12 mouse cellular contexts compared by ENCODE assay signal in genomic region chr4:91080620-91081441, GRCm38 (mm10).
DNase-seq lines count a peak whose midpoint lies in the region; ATAC-seq and TF ChIP-seq lines count a peak whose summit lies in the region.
"Had no signal": no experiment of that assay in that cellular context is flagged by ENCODE, and none has a peak within 500 bp of the region (broad histone marks: within the 10 kb centered on the region; RNA-seq: fewer than 3 reads in every experiment).

No protein-coding gene starts in this region.

- no peak for TF ChIP-seq CTCF in brain, embryonic 14.5 days (IDR thresholded peaks at IDR 0.05; ENCODE audit: borderline replicate concordance, extremely low read depth, insufficient read depth, insufficient read length)

- H3K27me3 ChIP-seq in embryonic facial prominence, embryonic 13.5 days: no peaks in the 10 kb centered on the region
- H3K27me3 ChIP-seq in hindbrain, embryonic 12.5 days: no peaks in the 10 kb centered on the region
- no peaks in the 10 kb centered on the region for H3K27me3 ChIP-seq in midbrain, embryonic 14.5 days (ENCODE audit: control insufficient read depth, insufficient read depth, low read length)
- no peaks in the 10 kb centered on the region for H3K27me3 ChIP-seq in liver, embryonic 12.5 days (replicated peaks)

- WGBS in embryonic facial prominence, embryonic 13.5 days: 14% methylated on average over 10 of the region's 10 CpGs
- 21% methylated on average over 10 of the region's 10 CpGs for WGBS in hindbrain, embryonic 12.5 days
- whole genome bisulfite sequencing in midbrain, embryonic 14.5 days: 27% methylated on average over 10 of the region's 10 CpGs
- 35% methylated on average over 10 of the region's 10 CpGs for WGBS in liver, embryonic 12.5 days (ENCODE audit: insufficient replicate concordance)

- H3K27ac ChIP-seq in embryonic facial prominence, embryonic 13.5 days: no peak overlapping the region
- H3K27ac ChIP-seq in hindbrain, embryonic 12.5 days: no peak overlapping the region
- H3K27ac ChIP-seq in midbrain, embryonic 14.5 days (replicated peaks; ENCODE audit: low read depth, low read length): no peak overlapping the region
- H3K27ac ChIP-seq in liver, embryonic 12.5 days: no peak overlapping the region
- H3K27ac ChIP-seq: liver, embryonic 14.5 days had no signal

- intact Hi-C loops in heart, postnatal 14 days (cut with DNase I): loop anchor here (10.0 kb wide), 1 partner anchor 294 kb away; no protein-coding TSS in a partner anchor

- H3K9ac ChIP-seq in embryonic facial prominence, embryonic 13.5 days: no peak overlapping the region
- no peak overlapping the region for H3K9ac ChIP-seq in hindbrain, embryonic 12.5 days
- H3K9ac ChIP-seq in midbrain, embryonic 14.5 days (replicated peaks; ENCODE audit: low read length): no peak overlapping the region
- H3K9ac ChIP-seq in liver, embryonic 12.5 days: no peak overlapping the region
- H3K9ac ChIP-seq: liver, embryonic 14.5 days had no signal

- no peak overlapping the region for H3K4me3 ChIP-seq in embryonic facial prominence, embryonic 13.5 days
- H3K4me3 ChIP-seq in hindbrain, embryonic 12.5 days: no peak overlapping the region
- H3K4me3 ChIP-seq in midbrain, embryonic 14.5 days (replicated peaks; ENCODE audit: low read depth, low read length): no peak overlapping the region
- H3K4me3 ChIP-seq in liver, embryonic 12.5 days: no peak overlapping the region

- no peaks in the 10 kb centered on the region for H3K9me3 ChIP-seq in embryonic facial prominence, embryonic 13.5 days
- no peaks in the 10 kb centered on the region for H3K9me3 ChIP-seq in hindbrain, embryonic 12.5 days (replicated peaks)
- no peaks in the 10 kb centered on the region for H3K9me3 ChIP-seq in midbrain, embryonic 14.5 days (ENCODE audit: control insufficient read depth, low read length)
- no peaks in the 10 kb centered on the region for H3K9me3 ChIP-seq in liver, embryonic 12.5 days (replicated peaks)

- TF ChIP-seq POLR2A in brain, embryonic 14.5 days (IDR thresholded peaks at IDR 0.05; ENCODE audit: borderline replicate concordance, extremely low read depth, insufficient read depth, insufficient read length, poor library complexity, severe bottlenecking): no peak

- DNase-seq in brain, embryonic 14.5 days (ENCODE audit: low read depth): peak; percentile 92
- DNase-seq in midbrain, embryonic 14.5 days: peak; percentile 20
- DNase-seq in lung, postnatal 4 days: no peak
- DNase-seq in heart, postnatal 14 days: no peak
- no peak for DNase-seq in c-Kit-positive CD71-positive TER-119-positive erythroid progenitor cells, embryonic 14.5 days (ENCODE audit: low spot score)
- DNase-seq: kidney, postnatal 14 days; lung, postnatal 36 days had no signal

- H3K4me1 ChIP-seq in embryonic facial prominence, embryonic 13.5 days: peaks cover 8% of the 10 kb centered on the region
- peaks cover 6% of the 10 kb centered on the region for H3K4me1 ChIP-seq in hindbrain, embryonic 12.5 days
- H3K4me1 ChIP-seq in midbrain, embryonic 14.5 days (ENCODE audit: control insufficient read depth, insufficient read depth, low read length): no peaks in the 10 kb centered on the region
- no peaks in the 10 kb centered on the region for H3K4me1 ChIP-seq in liver, embryonic 12.5 days

- ATAC-seq in embryonic facial prominence, embryonic 13.5 days (ENCODE audit: insufficient number of reproducible peaks, insufficient read depth, low FRiP score, low TSS enrichment, low read depth): no peak
- ATAC-seq in hindbrain, embryonic 12.5 days (ENCODE audit: low FRiP score): peak; percentile 83
- ATAC-seq in midbrain, embryonic 14.5 days (ENCODE audit: low FRiP score, low TSS enrichment): peak; percentile 51
- no peak for ATAC-seq in liver, embryonic 12.5 days

- 0 out of 2 replicates have a peak overlapping the region, but pooled peaks have one; percentile 5 for H3K4me2 ChIP-seq in embryonic facial prominence, embryonic 13.5 days
- H3K4me2 ChIP-seq in hindbrain, embryonic 12.5 days (replicated peaks): no peak overlapping the region
- H3K4me2 ChIP-seq in midbrain, embryonic 14.5 days (ENCODE audit: low read length): no peak overlapping the region
- no peak overlapping the region for H3K4me2 ChIP-seq in liver, embryonic 12.5 days
- H3K4me2 ChIP-seq: heart, embryonic 11.5 days had no signal

- H3K36me3 ChIP-seq in embryonic facial prominence, embryonic 13.5 days: no peaks in the 10 kb centered on the region
- H3K36me3 ChIP-seq in hindbrain, embryonic 12.5 days: no peaks in the 10 kb centered on the region
- no peaks in the 10 kb centered on the region for H3K36me3 ChIP-seq in midbrain, embryonic 14.5 days (ENCODE audit: control insufficient read depth, insufficient read depth, low read length)
- H3K36me3 ChIP-seq in liver, embryonic 12.5 days: no peaks in the 10 kb centered on the region

Comparison
In these comparisons a context has a peak if more than half of its experiments do, and no peak if none do; other contexts are left out.
1. DNase-seq: peak in brain, embryonic 14.5 days (single experiment) and midbrain, embryonic 14.5 days (single experiment); none in lung, postnatal 4 days (0 of 2), heart, postnatal 14 days (0 of 2) and c-Kit-positive CD71-positive TER-119-positive erythroid progenitor cells, embryonic 14.5 days (single experiment).
2. ATAC-seq: peak in hindbrain, embryonic 12.5 days (single experiment) and midbrain, embryonic 14.5 days (single experiment); none in embryonic facial prominence, embryonic 13.5 days (single experiment) and liver, embryonic 12.5 days (single experiment).